Comparison of ENCODE assay signal across 14 mouse cellular contexts in genomic region chr14:122903923-122904351, GRCm38 (mm10). TPM values are rescaled to one million over a fixed set of nuclear protein-coding genes. Genes with fewer than 3 reads are reported as not detected.
A peak's percentile ranks its signal among the peaks of the same experiment; 100 is the strongest.
DNase-seq lines count a peak whose midpoint lies in the region; ATAC-seq and TF ChIP-seq lines count a peak whose summit lies in the region.
"Had no signal": no experiment of that assay in that cellular context is flagged by ENCODE, and none has a peak within 500 bp of the region (broad histone marks: within the 10 kb centered on the region; RNA-seq: fewer than 3 reads in every experiment).

No protein-coding gene starts in this region.

- no peak for ATAC-seq in liver, postnatal 0 days
- no peak for ATAC-seq in liver, embryonic 11.5 days (replicated peaks; ENCODE audit: low FRiP score)
- no peak for ATAC-seq in kidney, embryonic 15.5 days (replicated peaks; ENCODE audit: low FRiP score)

- 62% methylated on average over 2 of the region's 2 CpGs for WGBS in liver, postnatal 0 days (ENCODE audit: insufficient replicate concordance)
- 73% methylated on average over 2 of the region's 2 CpGs for WGBS in liver, embryonic 11.5 days
- 49% methylated on average over 2 of the region's 2 CpGs for WGBS in kidney, embryonic 15.5 days
- 43% methylated on average over 2 of the region's 2 CpGs for WGBS in small intestine, adult 2 months
- 95% methylated on average over 2 of the region's 2 CpGs for WGBS in thymus, adult 2 months

- peak; percentile 34 for DNase-seq in adrenal gland, postnatal 14 days
- DNase-seq in adrenal gland, postnatal 10 days: no peak
- DNase-seq in liver, postnatal 0 days: no peak
- DNase-seq in liver, embryonic 11.5 days (ENCODE audit: low spot score): no peak
- DNase-seq in thymus, adult 2 months: no peak
- DNase-seq in testis, postnatal 14 days (ENCODE audit: low spot score): no peak
- DNase-seq: gastrocnemius, postnatal 14 days; layer of hippocampus, adult 9-11 months; right cerebral cortex, postnatal 25 days had no signal

- H3K27ac ChIP-seq in liver, postnatal 0 days (ENCODE audit: low read depth): peak overlapping the region; percentile 75
- no peak overlapping the region for H3K27ac ChIP-seq in liver, embryonic 11.5 days (ENCODE audit: low read depth, low read length)
- H3K27ac ChIP-seq in kidney, embryonic 15.5 days: peak overlapping the region; percentile 56; the same call in 1 of the 2 replicates
- H3K27ac ChIP-seq in small intestine, adult 2 months (ENCODE audit: insufficient read depth, low read depth, low read length): peak overlapping the region; percentile 42; the same call in 1 of the 2 replicates
- no peak overlapping the region for H3K27ac ChIP-seq in thymus, adult 2 months (ENCODE audit: control insufficient read depth, insufficient read depth, low read length)
- H3K27ac ChIP-seq: forebrain, embryonic 13.5 days; hindbrain, embryonic 15.5 days had no signal

- no peak for TF ChIP-seq EP300 in liver, postnatal 0 days (IDR thresholded peaks at IDR 0.05; ENCODE audit: low read depth)

- no peak overlapping the region for H3K9ac ChIP-seq in liver, postnatal 0 days (replicated peaks)
- no peak overlapping the region for H3K9ac ChIP-seq in liver, embryonic 11.5 days (ENCODE audit: low read depth, low read length)
- H3K9ac ChIP-seq in kidney, embryonic 15.5 days: no peak overlapping the region
- H3K9ac ChIP-seq: forebrain, embryonic 13.5 days; heart, embryonic 13.5 days; hindbrain, embryonic 15.5 days had no signal

- H3K36me3 ChIP-seq in liver, postnatal 0 days (replicated peaks; ENCODE audit: insufficient read depth, low read length): no peaks in the 10 kb centered on the region
- H3K36me3 ChIP-seq in liver, embryonic 11.5 days (ENCODE audit: control insufficient read depth, insufficient read depth, low read length): no peaks in the 10 kb centered on the region
- no peaks in the 10 kb centered on the region for H3K36me3 ChIP-seq in kidney, embryonic 15.5 days
- peaks cover 9% of the 10 kb centered on the region for H3K36me3 ChIP-seq in small intestine, adult 2 months (ENCODE audit: control insufficient read depth, insufficient read depth, low read length)
- H3K36me3 ChIP-seq in thymus, adult 2 months (ENCODE audit: control insufficient read depth, insufficient read depth, low read length): no peaks in the 10 kb centered on the region

- no peaks in the 10 kb centered on the region for H3K27me3 ChIP-seq in liver, postnatal 0 days (ENCODE audit: insufficient read depth, low read length)
- H3K27me3 ChIP-seq in liver, embryonic 11.5 days (replicated peaks; ENCODE audit: control insufficient read depth, insufficient read depth, low read length): no peaks in the 10 kb centered on the region
- H3K27me3 ChIP-seq in kidney, embryonic 15.5 days: no peaks in the 10 kb centered on the region
- H3K27me3 ChIP-seq in small intestine, adult 2 months (ENCODE audit: control insufficient read depth, insufficient read depth, low read length): no peaks in the 10 kb centered on the region
- H3K27me3 ChIP-seq in thymus, adult 2 months (ENCODE audit: control insufficient read depth, insufficient read depth, low read length): no peaks in the 10 kb centered on the region
- H3K27me3 ChIP-seq: forebrain, embryonic 13.5 days; heart, embryonic 13.5 days; hindbrain, embryonic 15.5 days had no signal

- no peak for TF ChIP-seq CTCF in liver, postnatal 0 days (IDR thresholded peaks at IDR 0.05; ENCODE audit: low read depth)
- no peak for TF ChIP-seq CTCF in small intestine, adult 2 months (IDR thresholded peaks at IDR 0.05; ENCODE audit: extremely low read depth, insufficient read length, insufficient replicate concordance, low read depth, low read length)
- TF ChIP-seq CTCF in thymus, adult 2 months (IDR thresholded peaks at IDR 0.05; ENCODE audit: borderline replicate concordance, control insufficient read depth, extremely low read depth, insufficient read depth, low read length, poor library complexity): no peak

- H3K4me1 ChIP-seq in liver, postnatal 0 days (ENCODE audit: insufficient read depth): peaks cover 12% of the 10 kb centered on the region
- H3K4me1 ChIP-seq in liver, embryonic 11.5 days (replicated peaks; ENCODE audit: control insufficient read depth, insufficient read depth, low read length): no peaks in the 10 kb centered on the region; the same call in 1 of the 2 replicates
- peaks cover 32% of the 10 kb centered on the region for H3K4me1 ChIP-seq in kidney, embryonic 15.5 days
- H3K4me1 ChIP-seq in small intestine, adult 2 months (ENCODE audit: control insufficient read depth, insufficient read depth, insufficient read length, low read length): peaks cover 34% of the 10 kb centered on the region
- peaks cover 9% of the 10 kb centered on the region for H3K4me1 ChIP-seq in thymus, adult 2 months (replicated peaks; ENCODE audit: control insufficient read depth, insufficient read depth, low read length)

- H3K4me3 ChIP-seq in liver, postnatal 0 days (ENCODE audit: low read depth, low read length): no peak overlapping the region
- no peak overlapping the region for H3K4me3 ChIP-seq in liver, embryonic 11.5 days (ENCODE audit: low read depth, low read length)
- no peak overlapping the region for H3K4me3 ChIP-seq in kidney, embryonic 15.5 days (replicated peaks)
- no peak overlapping the region for H3K4me3 ChIP-seq in small intestine, adult 2 months (ENCODE audit: low read depth, low read length)
- no peak overlapping the region for H3K4me3 ChIP-seq in thymus, adult 2 months (ENCODE audit: control insufficient read depth, insufficient read depth, low read length)
- H3K4me3 ChIP-seq: forebrain, embryonic 13.5 days; heart, embryonic 13.5 days; hindbrain, embryonic 15.5 days had no signal

- H3K4me2 ChIP-seq in liver, postnatal 0 days (ENCODE audit: low read depth, low read length): no peak overlapping the region
- no peak overlapping the region for H3K4me2 ChIP-seq in liver, embryonic 11.5 days
- no peak overlapping the region for H3K4me2 ChIP-seq in kidney, embryonic 15.5 days
- H3K4me2 ChIP-seq: forebrain, embryonic 13.5 days; heart, embryonic 13.5 days; hindbrain, embryonic 15.5 days had no signal

- no peaks in the 10 kb centered on the region for H3K9me3 ChIP-seq in liver, postnatal 0 days (ENCODE audit: low read length)
- no peaks in the 10 kb centered on the region for H3K9me3 ChIP-seq in liver, embryonic 11.5 days (ENCODE audit: control insufficient read depth, low read length)
- H3K9me3 ChIP-seq in kidney, embryonic 15.5 days (replicated peaks): peaks cover 4% of the 10 kb centered on the region; the same call in 1 of the 2 replicates
- H3K9me3 ChIP-seq: hindbrain, embryonic 15.5 days had no signal

- TF ChIP-seq POLR2A in small intestine, adult 2 months (IDR thresholded peaks at IDR 0.05; ENCODE audit: low read depth, low read length): no peak
- TF ChIP-seq POLR2A in thymus, adult 2 months (IDR thresholded peaks at IDR 0.05; ENCODE audit: control insufficient read depth, extremely low read depth, insufficient read depth, low read length, poor library complexity): no peak

RNA-seq across cellular contexts. Expression of gene Ggact, which starts 9.6 kb away (rescaled TPM):
- total RNA-seq in adrenal gland, postnatal 14 days (2021): 29.2 and 40.9 TPM in 2 replicates
- 10 to 100 TPM; 36.5 to 45.0 TPM for total RNA-seq in adrenal gland, postnatal 10 days (2021)
- polyA plus RNA-seq in liver, postnatal 0 days (2015; fragmentation: Nextera tagmentation; extraction: Ambion mirVana): 74.0 and 78.4 TPM in 2 replicates
- 16.9 and 18.8 TPM in 2 replicates for polyA plus RNA-seq in liver, embryonic 11.5 days (2014; fragmentation: Nextera tagmentation; extraction: Ambion mirVana)
- 17.0 and 17.3 TPM in 2 replicates for polyA plus RNA-seq in kidney, embryonic 15.5 days (2015; fragmentation: Nextera tagmentation; extraction: Ambion mirVana)
- 69.8 and 151 TPM in 2 replicates for polyA plus RNA-seq in small intestine, adult 2 months (2012; rRNA removed)
- 29.2 and 29.4 TPM in 2 replicates for polyA plus RNA-seq in thymus, adult 2 months (2012; rRNA removed)

Comparison
In these comparisons a context has a peak if more than half of its experiments do, and no peak if none do; other contexts are left out.
1. H3K27ac ChIP-seq: peak in liver, postnatal 0 days (single experiment), kidney, embryonic 15.5 days (single experiment) and small intestine, adult 2 months (single experiment); none in liver, embryonic 11.5 days (single experiment) and thymus, adult 2 months (single experiment).